Mouse (Mus musculus): Measurements from ENCODE around the gene Pbx1. TPM values are rescaled to one million over a fixed set of nuclear protein-coding genes. Genes with fewer than 3 reads are reported as not detected.

The Pbx1 gene
- total and polyA plus RNA-seq, 3 experiments, result 0.10 TPM; not detected in 2

- Histone ChIP-seq H3K27ac (ENCODE audit: control insufficient read depth, low read depth, low read length) (no peak overlapping the region), H3K79me2 (ENCODE audit: control insufficient read depth, insufficient read depth, low read length, poor library complexity) (no peaks in the 10 kb centered on the region), H3K27me3 (ENCODE audit: control insufficient read depth in 1 of 2, insufficient read depth in 2 of 2, low read length in 2 of 2) (no peaks in the 10 kb centered on the region), H3K9ac (ENCODE audit: control insufficient read depth, low read depth, low read length, poor library complexity, severe bottlenecking) (no peak overlapping the region), H3K4me3 (ENCODE audit: control insufficient read depth in 1 of 2, insufficient read depth in 1 of 2, low read depth in 2 of 2, low read length in 2 of 2) (no peak overlapping the region), H3K9me3 (replicated peaks; ENCODE audit: insufficient read depth, low read length) (no peaks in the 10 kb centered on the region), H3K36me3 (ENCODE audit: control insufficient read depth in 1 of 2, insufficient read depth in 2 of 2, low read length in 2 of 2) (no peaks in the 10 kb centered on the region; a peak in 1 of 4 replicates), H3K4me1 (ENCODE audit: control insufficient read depth in 1 of 2, insufficient read depth in 2 of 2, low read length in 2 of 2) (no peaks in the 10 kb centered on the region; a peak in 1 of 4 replicates)
- TF ChIP-seq SMC3 (IDR thresholded peaks at IDR 0.05; ENCODE audit: low read depth, low read length) (peak; percentile 92), KAT2A (conservative IDR thresholded peaks at IDR 0.05; ENCODE audit: low read depth, low read length) (no peak), MYB (IDR thresholded peaks at IDR 0.05; ENCODE audit: low read depth, low read length) (no peak), USF1 (IDR thresholded peaks at IDR 0.05; ENCODE audit: low read depth, low read length) (no peak), JUND (IDR thresholded peaks at IDR 0.05; ENCODE audit: low read depth, low read length) (no peak), BHLHE40 (IDR thresholded peaks at IDR 0.05; ENCODE audit: borderline replicate concordance, low read depth, low read length) (no peak), POLR2A (IDR thresholded peaks at IDR 0.05; ENCODE audit: control insufficient read depth in 1 of 2, insufficient read depth in 1 of 2, low read depth in 1 of 2, low read length in 2 of 2, poor library complexity in 1 of 2) (no peak), CHD1 (IDR thresholded peaks at IDR 0.05; ENCODE audit: low read depth, low read length) (no peak), ZC3H11A (IDR thresholded peaks at IDR 0.05; ENCODE audit: low read depth, low read length) (peak; percentile 91), RAD21 (IDR thresholded peaks at IDR 0.05; ENCODE audit: low read depth, low read length) (peak; percentile 97), MAX (IDR thresholded peaks at IDR 0.05; ENCODE audit: low read length) (no peak), TCF12 (IDR thresholded peaks at IDR 0.05; ENCODE audit: low read depth, low read length) (no peak), POLR2AphosphoS2 (IDR thresholded peaks at IDR 0.05; ENCODE audit: low read length) (no peak), MEF2A (IDR thresholded peaks at IDR 0.05; ENCODE audit: extremely low read depth, insufficient replicate concordance, low read depth, low read length, poor library complexity, severe bottlenecking) (no peak), UBTF (IDR thresholded peaks at IDR 0.05; ENCODE audit: borderline replicate concordance, insufficient read depth, low read depth, low read length) (no peak), CTCF (IDR thresholded peaks at IDR 0.05 in 2 of 3, conservative IDR thresholded peaks at IDR 0.05 in 1 of 3; ENCODE audit: control insufficient read depth in 1 of 3, insufficient read depth in 1 of 3, low read depth in 2 of 3, low read length in 3 of 3, poor library complexity in 1 of 3, severe bottlenecking in 1 of 3) (peak; percentile 93 to 96 (median 95)), TAL1 (IDR thresholded peaks at IDR 0.05; ENCODE audit: low read length) (no peak), NELFE (IDR thresholded peaks at IDR 0.05; ENCODE audit: low read depth, low read length) (no peak)
- DNase-seq (ENCODE audit: low read depth, low spot score), result peak; percentile 56
Observed at GRCm38 (mm10) chr1:168214040-168214443, 218.0 kb downstream of the Pbx1 start.

DNA sequence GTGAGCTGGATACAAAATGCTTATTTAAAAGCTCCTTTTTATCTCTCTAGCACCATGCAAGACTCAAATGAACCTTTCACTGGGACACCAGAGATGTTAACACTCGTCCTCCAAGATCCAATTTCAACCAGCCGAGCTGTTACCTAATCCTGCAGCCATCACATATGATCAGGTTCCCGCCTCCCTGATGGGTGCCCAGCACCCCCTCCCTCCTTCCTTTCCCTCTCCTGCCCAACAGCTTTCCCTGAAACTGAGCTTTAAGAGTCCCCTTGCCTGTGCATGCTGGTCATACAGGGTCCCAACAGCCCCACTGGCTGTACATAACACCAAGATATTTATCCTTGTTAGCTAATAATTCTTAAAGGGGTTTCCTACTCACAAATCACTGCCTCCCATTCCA lies 218.5 kb downstream of the Pbx1 start:
- Histone ChIP-seq H3K9me3 (replicated peaks; ENCODE audit: insufficient read depth, low read length) (no peaks in the 10 kb centered on the region), H3K27ac (ENCODE audit: control insufficient read depth, low read depth, low read length) (no peak overlapping the region), H3K36me3 (ENCODE audit: control insufficient read depth in 1 of 2, insufficient read depth in 2 of 2, low read length in 2 of 2) (no peaks in the 10 kb centered on the region; a peak in 1 of 4 replicates), H3K9ac (ENCODE audit: control insufficient read depth, low read depth, low read length, poor library complexity, severe bottlenecking) (no peak overlapping the region), H3K4me1 (ENCODE audit: control insufficient read depth in 1 of 2, insufficient read depth in 2 of 2, low read length in 2 of 2) (no peaks in the 10 kb centered on the region; a peak in 1 of 4 replicates), H3K79me2 (ENCODE audit: control insufficient read depth, insufficient read depth, low read length, poor library complexity) (no peaks in the 10 kb centered on the region), H3K27me3 (ENCODE audit: control insufficient read depth in 1 of 2, insufficient read depth in 2 of 2, low read length in 2 of 2) (no peaks in the 10 kb centered on the region), H3K4me3 (ENCODE audit: control insufficient read depth in 1 of 2, insufficient read depth in 1 of 2, low read depth in 2 of 2, low read length in 2 of 2) (no peak overlapping the region)
- TF ChIP-seq ELF1 (IDR thresholded peaks at IDR 0.05; ENCODE audit: low read depth, low read length), result no peak
- no peak for TF ChIP-seq ZNF384 (IDR thresholded peaks at IDR 0.05; ENCODE audit: low read depth, low read length)
- TF ChIP-seq MYB (IDR thresholded peaks at IDR 0.05; ENCODE audit: low read depth, low read length), result no peak
- no peak for TF ChIP-seq ZKSCAN1 (IDR thresholded peaks at IDR 0.05; ENCODE audit: low read depth, low read length)
- TF ChIP-seq SIN3A (IDR thresholded peaks at IDR 0.05; ENCODE audit: low read length), result no peak
- no peak for TF ChIP-seq NRF1 (IDR thresholded peaks at IDR 0.05; ENCODE audit: insufficient read depth, low read depth, low read length, poor library complexity, severe bottlenecking)
- TF ChIP-seq SMC3 (IDR thresholded peaks at IDR 0.05; ENCODE audit: low read depth, low read length), result no peak
- TF ChIP-seq MEF2A (IDR thresholded peaks at IDR 0.05; ENCODE audit: extremely low read depth, insufficient replicate concordance, low read depth, low read length, poor library complexity, severe bottlenecking), result no peak
- TF ChIP-seq CTCF (IDR thresholded peaks at IDR 0.05 in 2 of 3, conservative IDR thresholded peaks at IDR 0.05 in 1 of 3; ENCODE audit: control insufficient read depth in 1 of 3, insufficient read depth in 1 of 3, low read depth in 2 of 3, low read length in 3 of 3, poor library complexity in 1 of 3, severe bottlenecking in 1 of 3), result no peak
- TF ChIP-seq MAX (IDR thresholded peaks at IDR 0.05; ENCODE audit: low read length), result no peak
- TF ChIP-seq ZMIZ1 (IDR thresholded peaks at IDR 0.05; ENCODE audit: low read depth, low read length), result no peak
- TF ChIP-seq BHLHE40 (IDR thresholded peaks at IDR 0.05; ENCODE audit: borderline replicate concordance, low read depth, low read length), result no peak
- no peak for TF ChIP-seq RCOR1 (IDR thresholded peaks at IDR 0.05; ENCODE audit: low read depth, low read length)
- no peak for TF ChIP-seq KAT2A (conservative IDR thresholded peaks at IDR 0.05; ENCODE audit: low read depth, low read length)
- no peak for TF ChIP-seq RAD21 (IDR thresholded peaks at IDR 0.05; ENCODE audit: low read depth, low read length)
- no peak for TF ChIP-seq TCF12 (IDR thresholded peaks at IDR 0.05; ENCODE audit: low read depth, low read length)
- TF ChIP-seq GABPA (IDR thresholded peaks at IDR 0.05; ENCODE audit: low read depth, low read length), result no peak
- TF ChIP-seq POLR2AphosphoS5 (IDR thresholded peaks at IDR 0.05; ENCODE audit: borderline replicate concordance, low read depth, low read length), result no peak
- TF ChIP-seq HCFC1 (IDR thresholded peaks at IDR 0.05; ENCODE audit: low read depth, low read length), result no peak
- no peak for TF ChIP-seq GATA1 (IDR thresholded peaks at IDR 0.05; ENCODE audit: low read depth, low read length)
- no peak for DNase-seq (ENCODE audit: low read depth, low spot score)

All from MEL (cell line).